Mouse (Mus musculus): ENCODE data around the gene Crls1.

DNA sequence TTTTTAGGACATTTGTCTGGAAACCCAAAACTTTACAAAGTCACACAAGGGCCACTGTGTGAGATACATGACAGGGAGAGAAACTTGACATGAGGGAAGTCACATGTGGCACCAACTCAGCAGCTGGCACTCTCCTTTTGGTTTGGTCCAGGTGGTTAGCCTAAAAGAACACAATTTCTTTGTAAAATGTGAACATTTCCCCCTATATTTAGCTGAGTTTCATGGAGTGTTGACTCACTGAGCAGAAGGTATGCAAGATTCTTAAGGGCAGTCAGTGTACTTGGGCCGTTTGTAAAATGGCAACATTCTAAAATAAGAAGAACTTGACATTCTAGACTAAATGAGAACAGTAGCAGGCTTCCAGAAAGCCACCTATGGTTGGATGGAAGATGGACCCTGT is 68.3 kb downstream of the Crls1 start:
- no peak for TF ChIP-seq USF1 (IDR thresholded peaks at IDR 0.05; ENCODE audit: low read depth)
- TF ChIP-seq POLR2AphosphoS2 (IDR thresholded peaks at IDR 0.05; ENCODE audit: insufficient read length, low read depth), result no peak
